In the genomic region with DNA sequence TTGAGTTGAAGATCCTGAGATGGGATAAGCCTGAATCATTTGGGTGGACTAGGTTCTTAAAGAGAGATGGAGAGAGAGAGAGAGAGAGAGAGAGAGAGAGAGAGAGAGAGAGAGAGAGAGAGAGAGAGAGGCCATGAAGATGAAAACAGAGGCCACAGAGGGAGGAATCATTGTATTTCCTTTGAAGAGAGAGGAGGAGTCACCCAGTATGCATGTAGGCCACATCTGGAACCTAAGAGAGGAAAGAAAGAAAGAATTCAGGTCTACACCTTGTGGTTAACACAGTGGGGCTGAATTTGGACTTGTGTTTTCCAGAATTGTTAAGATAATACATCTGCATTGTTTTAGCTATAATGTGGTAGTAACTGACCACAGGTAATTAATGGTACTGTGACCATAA, we compare ENCODE assay signal across 28 mouse cellular contexts.
DNase-seq lines count a peak whose midpoint lies in the region; ATAC-seq lines count a peak whose summit lies in the region.
"Had no signal": no experiment of that assay in that cellular context is flagged by ENCODE, and none has a peak within 500 bp of the region (broad histone marks: within the 10 kb centered on the region; RNA-seq: fewer than 3 reads in every experiment).

No protein-coding gene starts in this region.

- DNase-seq in thymus, postnatal 0 days (ENCODE audit: low spot score): peak; percentile 56
- DNase-seq in thymus, postnatal 25 days: no peak
- no peak for DNase-seq in cerebellum, postnatal 4 days (ENCODE audit: low spot score in 2 of 2)
- no peak for DNase-seq in urinary bladder, postnatal 4 days (ENCODE audit: low spot score in 2 of 2)
- DNase-seq: adrenal gland, adult 2 months; adrenal gland, postnatal 14 days; cerebellum, adult 11-12 months; cerebellum, adult 8-10 months; cerebellum, postnatal 25 days; gastrocnemius, postnatal 10 days; gastrocnemius, postnatal 36 days; heart, postnatal 10 days; heart, postnatal 36 days; kidney, adult 18-20 months had no signal

- no peak overlapping the region for H3K4me2 ChIP-seq in heart, embryonic 11.5 days
- H3K4me2 ChIP-seq: forebrain, embryonic 13.5 days; heart, embryonic 12.5 days; heart, embryonic 15.5 days; hindbrain, embryonic 13.5 days had no signal

- H3K27ac ChIP-seq in heart, embryonic 11.5 days (ENCODE audit: low read depth, low read length): no peak overlapping the region
- H3K27ac ChIP-seq: forebrain, embryonic 10.5 days; forebrain, embryonic 13.5 days; heart, embryonic 15.5 days; hindbrain, embryonic 10.5 days; hindbrain, embryonic 13.5 days had no signal

- 0 out of 2 replicates have a peak, but pooled peaks cover 2% of the 10 kb centered on the region for H3K27me3 ChIP-seq in heart, embryonic 11.5 days (ENCODE audit: control insufficient read depth, insufficient read depth, low read length)
- H3K27me3 ChIP-seq: forebrain, embryonic 13.5 days; heart, embryonic 15.5 days; hindbrain, embryonic 13.5 days had no signal

- H3K4me3 ChIP-seq in heart, embryonic 11.5 days (ENCODE audit: low read depth, low read length): no peak overlapping the region
- H3K4me3 ChIP-seq: forebrain, embryonic 10.5 days; forebrain, embryonic 13.5 days; heart, embryonic 12.5 days; heart, embryonic 15.5 days; hindbrain, embryonic 10.5 days; hindbrain, embryonic 13.5 days had no signal

- ATAC-seq in CD4-positive, CD25-positive, alpha-beta regulatory T cell, adult 4 months: peak; percentile 60
- ATAC-seq in activated CD4-positive, CD25-positive, alpha-beta regulatory T cell, adult 4 months: peak; percentile 48
- ATAC-seq in inflammation-experienced regulatory T-cells, adult 6 months: peak; percentile 63
- no peak for ATAC-seq in heart, embryonic 11.5 days (replicated peaks; ENCODE audit: insufficient number of reproducible peaks, low FRiP score, low TSS enrichment)
- ATAC-seq: forebrain, embryonic 13.5 days; forebrain, embryonic 16.5 days; hindbrain, embryonic 16.5 days; intestine, embryonic 16.5 days had no signal

- no peaks in the 10 kb centered on the region for H3K4me1 ChIP-seq in heart, embryonic 11.5 days (ENCODE audit: control insufficient read depth, insufficient read depth, low read length)
- H3K4me1 ChIP-seq: forebrain, embryonic 13.5 days; heart, embryonic 12.5 days; heart, embryonic 15.5 days; hindbrain, embryonic 10.5 days; hindbrain, embryonic 13.5 days had no signal

- H3K36me3 ChIP-seq in heart, embryonic 11.5 days (ENCODE audit: control insufficient read depth, insufficient read depth, low read length): no peaks in the 10 kb centered on the region
- H3K36me3 ChIP-seq: forebrain, embryonic 10.5 days; G1E; heart, embryonic 12.5 days; heart, embryonic 15.5 days; hindbrain, embryonic 10.5 days; hindbrain, embryonic 13.5 days had no signal

- H3K9ac ChIP-seq in heart, embryonic 11.5 days (ENCODE audit: low read depth, low read length): no peak overlapping the region
- H3K9ac ChIP-seq: forebrain, embryonic 13.5 days; heart, embryonic 12.5 days; heart, embryonic 15.5 days; hindbrain, embryonic 13.5 days had no signal

- H3K9me3 ChIP-seq in heart, embryonic 11.5 days (replicated peaks; ENCODE audit: control insufficient read depth, low read length): no peaks in the 10 kb centered on the region
- H3K9me3 ChIP-seq: forebrain, embryonic 10.5 days; forebrain, embryonic 13.5 days; G1E; heart, embryonic 12.5 days; heart, embryonic 15.5 days; hindbrain, embryonic 10.5 days; hindbrain, embryonic 13.5 days had no signal
